Mouse (Mus musculus) layer of hippocampus, postnatal 10 days (tissue): Measurements from ENCODE around the gene Selplg. TPM values are rescaled to one million over a fixed set of nuclear protein-coding genes. Genes with fewer than 3 reads are reported as not detected.

Source experiments
- DNase-seq, 2 experiments: peaks; one replicate each; pipeline ENCODE4 v3.0.0; 2021; ENCODE audit warnings: low spot score in 2 of 2
- total RNA-seq, 2 experiments: library from RNA; stranded (reverse); gene quantifications; 2 replicates each; pipeline ENCODE4 v1.2.3; 2021

The Selplg gene
- total RNA-seq, 2 experiments from 2014 or later = 12.1 to 12.9 TPM

DNA sequence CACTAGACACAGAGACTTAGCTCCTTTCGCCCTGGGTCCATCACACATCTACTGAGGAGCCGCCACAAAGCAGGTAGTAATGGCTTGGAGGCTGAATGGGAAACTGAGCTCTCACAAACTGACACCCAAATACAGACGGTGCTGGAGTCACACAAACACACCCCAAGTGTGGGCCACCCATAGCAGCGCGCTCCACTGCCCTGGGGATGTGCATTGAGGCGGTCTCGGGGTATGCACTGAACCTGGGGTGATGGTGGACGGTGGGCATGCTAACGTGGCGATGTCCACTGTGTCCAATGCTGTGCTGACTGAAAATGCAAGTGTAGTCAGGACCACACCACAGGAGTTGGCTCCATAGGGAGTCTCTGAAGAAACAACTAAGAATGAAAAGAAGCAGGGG lies 22.7 kb upstream of the Selplg start:
- DNase-seq = no peak

- DNase-seq = peak; percentile 90 to 91
These were observed 22.1 kb upstream of the Selplg start for GRCm38 (mm10) chr5:113854494-113854893.

DNA sequence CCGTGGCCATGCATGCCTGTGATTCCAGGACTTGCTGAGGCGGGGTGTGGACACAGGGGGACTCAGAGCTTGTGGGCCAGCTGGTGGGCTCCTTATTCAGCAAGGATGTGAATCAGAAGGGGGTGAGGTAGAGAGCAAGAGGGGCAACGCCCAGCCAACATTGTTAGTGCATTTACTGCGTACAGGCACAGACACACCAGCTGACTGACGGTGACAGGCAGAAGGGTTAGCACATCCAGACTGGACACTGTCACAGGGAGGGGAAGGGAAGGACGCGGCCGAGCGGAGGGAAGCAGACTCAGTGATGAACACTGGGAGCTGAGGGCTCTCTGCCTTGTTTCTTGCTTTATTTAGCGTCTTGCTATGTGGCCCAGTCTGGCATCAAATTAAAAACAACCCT lies 21.1 kb upstream of the Selplg start:
- DNase-seq = no peak

DNA sequence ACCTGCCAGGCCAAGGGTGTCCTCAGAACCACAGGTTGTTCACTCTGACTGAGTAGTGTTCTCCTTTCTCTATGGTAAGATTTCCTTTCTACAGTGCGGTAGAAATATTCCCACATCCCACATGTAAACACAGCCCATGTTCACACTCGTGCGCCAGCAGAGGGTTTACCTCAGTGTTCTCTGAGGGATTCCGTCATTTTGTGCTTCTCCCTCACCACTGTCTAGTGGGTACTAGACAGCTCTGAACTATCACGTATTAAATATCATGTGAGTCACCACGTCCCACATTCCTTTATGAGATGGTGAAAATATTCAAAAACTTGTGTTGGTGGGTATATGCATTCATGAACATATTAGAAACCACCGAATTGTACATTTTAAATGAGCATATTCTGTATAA lies 20.0 kb upstream of the Selplg start:
- DNase-seq = no peak

DNA sequence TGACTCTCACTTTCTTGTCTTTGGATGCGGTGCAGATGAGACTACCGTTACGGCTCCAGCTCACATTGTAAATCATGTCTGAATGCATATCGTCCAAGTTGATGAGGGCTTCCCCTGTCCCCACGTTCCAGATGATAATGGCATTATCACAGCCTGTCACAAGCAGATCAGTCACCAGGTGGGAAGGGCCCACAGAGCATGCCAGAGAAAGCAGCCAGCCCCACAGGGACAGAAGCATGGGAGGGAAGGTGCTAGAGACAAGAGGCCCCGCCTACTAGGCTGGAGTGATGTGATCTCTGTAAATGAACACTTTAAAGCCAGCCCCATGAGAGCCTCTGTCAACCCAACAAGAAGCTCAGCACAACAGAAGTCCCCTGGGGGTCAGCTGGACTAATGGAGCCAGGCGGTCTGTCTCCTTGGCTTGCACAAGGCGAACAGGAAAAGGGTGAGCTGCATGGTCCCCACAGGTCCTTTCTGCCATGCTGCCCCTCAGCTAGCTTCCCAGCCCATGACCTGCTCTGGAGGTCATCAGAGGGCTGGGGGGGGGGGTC lies 18.3 kb upstream of the Selplg start:
- no peak for DNase-seq

- DNase-seq = no peak
These were observed 15.2 kb upstream of the Selplg start for GRCm38 (mm10) chr5:113847636-113848035.

GRCm38 (mm10) chr5:113846656-113847055 lies 14.2 kb upstream of the Selplg start:
- DNase-seq = no peak

DNA sequence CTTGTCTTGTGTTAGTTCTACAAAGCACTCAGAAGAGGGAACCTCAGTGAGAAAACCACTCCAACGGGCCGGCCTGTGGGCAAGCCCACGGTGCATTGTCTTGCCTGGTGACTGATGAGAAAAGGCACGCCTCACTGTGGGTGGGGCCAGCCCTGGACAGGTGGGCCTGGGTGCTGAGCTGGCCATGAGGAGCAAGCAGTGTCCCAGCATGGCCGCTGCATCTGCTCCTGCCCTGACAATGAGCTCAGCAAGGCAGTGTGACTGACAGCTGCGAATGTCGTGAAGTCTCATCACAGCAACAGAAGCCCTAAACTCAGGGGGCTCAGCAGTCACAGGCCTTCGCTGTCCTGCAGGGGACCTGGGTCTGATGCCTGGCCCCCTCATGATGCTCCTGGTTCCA lies 13.2 kb upstream of the Selplg start:
- DNase-seq = no peak

GRCm38 (mm10) chr5:113844721-113845120 lies 12.3 kb upstream of the Selplg start:
- peak; percentile 76 to 83 for DNase-seq

GRCm38 (mm10) chr5:113844106-113844505 lies 11.7 kb upstream of the Selplg start:
- no peak for DNase-seq

DNA sequence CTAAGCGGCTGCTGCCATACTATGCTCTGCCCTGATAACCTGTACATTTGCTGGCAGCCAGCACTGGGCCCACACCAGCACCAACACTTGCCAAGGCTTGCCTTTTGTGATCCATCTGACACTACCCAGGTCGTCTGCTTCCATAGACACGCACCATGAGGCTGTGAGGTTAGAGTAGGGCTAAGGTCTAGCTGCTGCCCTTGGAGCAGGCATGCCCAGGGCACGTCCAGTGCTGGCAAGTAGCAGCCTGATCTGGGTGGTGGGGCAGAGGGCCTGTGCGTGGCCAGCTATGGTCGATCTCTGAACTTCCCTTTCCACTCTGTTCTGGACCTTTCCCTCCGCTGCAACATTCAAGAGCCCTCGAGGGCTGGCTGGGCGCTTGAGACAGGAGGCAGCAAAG lies 10.5 kb upstream of the Selplg start:
- DNase-seq = no peak

DNA sequence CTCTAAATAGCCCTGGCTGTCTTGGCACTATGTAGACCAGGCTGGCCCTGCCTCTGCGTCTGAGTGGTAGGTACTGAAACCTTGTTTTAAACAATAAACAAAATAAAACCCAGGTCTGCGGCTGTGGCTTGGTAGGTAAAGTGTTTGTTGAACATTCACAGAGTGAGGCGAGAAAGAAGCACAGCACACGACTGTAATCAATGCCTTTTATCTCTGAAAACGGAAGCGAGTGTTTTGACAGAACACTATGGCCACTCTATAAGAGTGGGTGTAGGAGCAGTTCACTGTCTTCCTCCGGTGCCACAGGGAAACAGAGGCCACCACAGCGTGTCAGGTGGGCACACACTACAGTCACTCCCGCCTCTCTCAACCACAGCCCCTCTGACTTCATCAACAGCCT lies 9.8 kb upstream of the Selplg start:
- no peak for DNase-seq

DNA sequence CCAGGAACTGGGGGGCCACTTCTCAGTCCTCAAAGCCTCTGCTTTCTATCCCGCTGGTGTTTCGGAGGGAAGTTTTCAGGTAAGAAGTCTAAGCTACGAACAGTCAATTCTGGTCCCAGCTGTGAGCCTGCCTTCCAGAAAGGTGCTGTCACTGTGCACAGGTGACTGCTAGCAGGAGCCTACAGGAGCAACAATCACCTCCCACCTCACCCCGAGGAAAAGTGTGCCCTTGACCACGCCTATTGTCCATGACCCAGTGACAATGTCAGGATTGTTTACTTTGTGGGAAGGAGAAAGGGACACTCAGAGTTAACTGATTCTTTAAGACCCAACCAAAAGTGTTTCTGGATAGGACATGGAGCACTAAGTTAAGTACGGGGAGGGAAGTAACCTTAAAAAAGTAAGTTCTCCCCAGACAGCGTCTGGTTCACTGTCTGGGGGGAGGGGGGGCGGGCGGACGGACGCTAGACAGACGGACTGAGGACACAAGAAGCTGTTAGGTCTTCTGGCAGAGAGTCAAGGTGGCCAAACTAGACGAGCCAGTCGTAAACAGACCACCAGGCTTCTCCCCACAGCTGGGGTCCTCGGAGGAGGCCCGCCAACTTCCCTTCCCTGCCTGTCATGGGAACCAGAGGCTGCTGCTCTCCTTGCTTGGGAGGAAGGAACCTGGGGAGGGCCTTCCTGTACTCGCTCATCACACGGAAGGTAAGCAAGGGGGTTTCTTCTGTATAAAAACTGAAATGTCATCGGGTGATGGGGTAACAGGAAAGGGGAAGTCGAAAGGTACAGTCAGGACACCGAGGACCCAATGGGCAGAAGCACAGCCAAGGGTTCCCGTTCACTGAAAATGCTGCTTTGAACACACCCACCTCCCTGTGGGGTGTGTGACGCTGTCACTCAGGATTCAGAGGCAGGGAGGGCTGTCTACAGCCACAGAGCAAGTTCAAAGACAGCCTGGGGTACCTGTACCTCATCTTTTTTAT lies 9.1 kb upstream of the Selplg start:
- DNase-seq = no peak

- DNase-seq = no peak
These were observed 8.0 kb upstream of the Selplg start for GRCm38 (mm10) chr5:113840443-113840842.

GRCm38 (mm10) chr5:113836961-113837360 lies 4.5 kb upstream of the Selplg start:
- DNase-seq = no peak

DNA sequence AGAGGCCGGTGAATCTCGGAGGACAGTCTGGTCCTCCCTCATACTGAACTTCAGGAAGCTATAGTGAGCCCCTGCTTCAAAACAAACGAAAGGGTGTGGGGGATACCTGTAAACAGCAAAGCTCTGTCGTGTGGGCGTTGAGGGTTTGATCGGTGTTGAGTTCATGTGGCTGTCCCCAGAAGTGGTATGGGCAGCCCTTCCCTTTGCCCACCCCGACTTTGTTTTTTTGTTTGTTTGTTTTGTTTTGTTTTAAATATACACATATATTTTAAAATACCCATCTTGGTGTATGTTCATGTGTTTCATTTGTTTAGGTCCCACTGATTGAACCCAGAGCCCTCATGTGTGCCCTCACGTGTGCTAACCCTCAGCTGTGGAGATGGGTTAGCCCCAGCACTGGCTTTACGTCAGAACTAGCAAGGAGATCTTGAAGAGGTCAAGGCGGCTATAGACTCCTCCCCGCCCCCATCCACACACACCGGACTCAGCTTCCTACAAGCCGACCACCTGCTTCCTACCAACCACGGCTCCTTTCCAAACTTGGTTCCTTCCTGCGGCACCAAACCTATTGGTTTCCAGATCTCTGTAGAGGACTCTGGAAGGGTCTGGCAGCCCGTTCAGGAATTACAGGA lies 988 bp upstream of the Selplg start:
- no peak for DNase-seq

- no peak for DNase-seq
These were observed 703 bp downstream of the Selplg start for GRCm38 (mm10) chr5:113831741-113832140.

- no peak for DNase-seq
These were observed 1.6 kb downstream of the Selplg start for GRCm38 (mm10) chr5:113830796-113831195.

DNA sequence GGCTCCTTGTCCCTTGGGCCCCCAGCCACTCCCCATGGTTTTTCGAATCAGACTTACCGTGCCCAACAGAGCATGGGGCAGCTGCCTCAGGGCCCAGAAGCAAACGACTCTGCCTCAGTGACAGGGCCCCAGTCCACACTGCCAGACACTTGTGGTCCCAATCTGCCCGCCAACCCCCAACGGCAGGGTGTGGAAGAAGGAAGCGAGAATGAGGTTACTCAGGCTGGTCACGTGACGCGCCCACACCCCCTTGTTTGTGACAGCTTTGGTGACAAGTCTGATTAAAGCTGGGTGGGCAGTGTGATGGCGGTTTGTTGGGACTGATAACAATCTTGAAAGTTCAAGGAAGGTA lies 2.2 kb downstream of the Selplg start:
- no peak for DNase-seq

GRCm38 (mm10) chr5:113829566-113830291 lies 2.7 kb downstream of the Selplg start:
- no peak for DNase-seq

DNA sequence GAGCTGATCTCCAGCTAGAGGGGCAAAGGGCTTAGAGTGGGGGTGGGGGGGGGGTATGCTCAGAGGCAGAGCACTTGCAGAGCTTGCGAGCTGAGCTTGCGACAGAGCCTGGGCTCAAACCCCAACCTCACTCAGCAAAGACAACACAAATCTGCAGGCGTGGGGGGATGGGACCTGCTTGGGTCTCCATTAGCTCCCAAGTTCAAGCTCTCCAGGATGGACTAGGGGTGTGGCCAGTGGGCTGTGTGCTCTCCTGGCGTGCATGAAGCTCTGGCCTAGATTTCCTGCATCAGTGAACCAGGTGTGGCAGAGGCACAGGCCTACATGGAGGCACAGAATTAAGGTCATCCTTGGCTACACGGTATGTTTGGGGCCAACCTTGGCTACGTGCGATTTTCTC lies 4.0 kb downstream of the Selplg start:
- no peak for DNase-seq

GRCm38 (mm10) chr5:113827991-113828411 lies 4.4 kb downstream of the Selplg start:
- no peak for DNase-seq
